Mouse (Mus musculus) Patski (cell line): ENCODE results near the gene Phtf2. TPM values are rescaled to one million over a fixed set of nuclear protein-coding genes. Genes with fewer than 3 reads are reported as not detected.
"Not testable (repeated sequence)": the region's sequence is repeated elsewhere in the genome, so short reads cannot be mapped to it uniquely, and the experiment has no call there.

Source experiments
- ATAC-seq: fragments of 100-300 bp; one replicate; pipeline ENCODE4 v1.8.0; 2021
- CTCF ChIA-PET: fragments of 350-600 bp; sonication (Branson Sonifier 250); formaldehyde crosslinking; loops from one replicate; lab custom pipeline; 2022; ENCODE audit warnings: inconsistent platforms; lab: Charles Lee
- POLR2A ChIA-PET: fragments of 350-600 bp; sonication (Branson Sonifier 250); formaldehyde crosslinking; loops from one replicate; lab custom pipeline; 2022; ENCODE audit warnings: antibody characterized with exemption, inconsistent platforms; lab: Charles Lee
- DNase-seq: peaks from one replicate; pipeline ENCODE4 v3.0.0-alpha.2; 2011; ENCODE audit warnings: low read depth, low spot score
- H3K27me3 ChIP-seq: fragments of 371-371 bp; one replicate; pipeline ENCODE4 v1.5.1; 2021
- CTCF ChIP-seq: fragments of 100-300 bp; IDR thresholded peaks from one replicate; pipeline ENCODE4 v1.5.1; 2021
- in situ Hi-C: fragments of 300-500 bp; cut with MboI; formaldehyde crosslinking; loops from 3 replicates; pipeline ENCODE4 v1.11.1; 2018; ENCODE audit warnings: low pct_unique_long_range_greater_than_20kb, mixed read lengths
- polyA plus RNA-seq: library from polyadenylated mRNA; unstranded; gene quantifications from one replicate; pipeline ENCODE4 v1.2.3, GENCODE M21; 2021

Gene Phtf2
- polyA plus RNA-seq, 1 experiment from 2014 or later: 8.4 TPM

DNA sequence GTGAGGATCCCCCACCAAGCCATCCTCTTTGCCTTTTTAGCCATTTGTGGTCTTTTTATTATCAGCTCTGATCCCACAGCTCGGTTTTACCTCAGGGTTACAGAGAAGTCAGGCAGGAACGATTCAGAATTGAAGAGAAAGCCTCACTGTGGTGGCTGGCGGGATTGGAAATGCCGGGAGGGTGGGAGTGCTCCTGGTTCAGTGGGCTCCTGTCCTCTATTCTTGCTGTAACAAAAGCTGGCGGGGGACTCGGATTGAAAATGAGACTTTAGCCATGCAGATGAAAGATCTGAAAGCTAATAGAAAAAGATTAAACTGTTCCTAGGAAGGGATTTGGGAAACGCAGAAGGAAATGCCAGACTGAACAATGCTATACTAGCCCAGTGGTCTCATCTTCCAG, 130.9 kb downstream of the Phtf2 start:
- no peak for TF ChIP-seq CTCF
- no peaks in the 10 kb centered on the region for H3K27me3 ChIP-seq
- no peak for DNase-seq
- POLR2A ChIA-PET: no interaction called here
- in situ Hi-C loops: loop anchor here (25.0 kb wide), 1 partner anchor 1239 kb away; no protein-coding TSS in a partner anchor
- ATAC-seq: no peak
- CTCF ChIA-PET: interaction anchor here (1.7 kb wide), 1 partner anchor 14 kb away, joined by 4 read pairs; no protein-coding TSS in a partner anchor

DNA sequence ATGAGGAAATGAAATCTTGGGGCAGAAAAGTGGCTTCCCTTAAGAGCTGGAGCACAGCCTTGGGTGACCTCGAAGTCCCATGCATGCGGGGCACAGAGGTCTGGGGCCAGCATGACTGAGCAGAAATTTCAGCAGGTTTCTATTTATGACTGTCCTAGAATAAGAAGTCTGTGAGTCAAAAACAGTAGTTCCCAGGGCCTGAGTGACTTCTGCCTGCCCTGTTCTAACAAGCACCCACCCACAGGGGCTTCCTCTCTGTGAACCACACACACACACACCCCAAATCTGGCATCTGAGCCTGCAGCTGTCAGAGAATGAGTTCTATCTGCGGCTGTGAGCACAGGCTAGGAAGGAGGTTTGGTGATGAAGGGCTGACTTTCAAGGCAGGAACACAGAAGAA, 132.4 kb downstream of the Phtf2 start:
- in situ Hi-C loops: no loop called here
- ChIA-PET CTCF (no interaction called here), POLR2A (no interaction called here)
- ATAC-seq (no peak), DNase-seq (no peak)
- no peak for TF ChIP-seq CTCF
- H3K27me3 ChIP-seq: peaks cover 4% of the 10 kb centered on the region

DNA sequence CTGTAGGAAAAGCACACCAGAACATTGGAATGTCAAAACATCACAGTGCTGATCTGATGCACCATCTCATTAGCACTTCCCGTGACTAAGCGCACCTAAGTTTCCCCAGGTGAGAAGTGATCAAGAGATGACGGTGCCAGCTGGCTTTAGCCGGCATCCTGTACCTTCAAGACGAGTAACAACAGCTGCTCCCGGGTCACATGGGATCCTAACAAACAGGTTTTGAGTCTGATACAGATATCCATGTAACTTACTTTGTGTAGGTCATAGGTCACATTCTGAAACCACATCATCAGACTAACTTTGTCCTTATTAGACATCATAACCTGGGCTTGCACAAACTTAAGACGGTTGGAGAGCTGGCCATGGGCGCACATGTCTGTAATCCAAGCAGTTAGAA, 133.1 kb downstream of the Phtf2 start:
- ChIA-PET POLR2A (no interaction called here), CTCF (interaction anchor here (1.0 kb wide), 1 partner anchor 20 kb away, joined by 3 read pairs; no protein-coding TSS in a partner anchor)
- TF ChIP-seq CTCF: no peak
- peaks cover 4% of the 10 kb centered on the region for H3K27me3 ChIP-seq
- DNase-seq (no peak), ATAC-seq (no peak)
- in situ Hi-C loops: no loop called here

DNA sequence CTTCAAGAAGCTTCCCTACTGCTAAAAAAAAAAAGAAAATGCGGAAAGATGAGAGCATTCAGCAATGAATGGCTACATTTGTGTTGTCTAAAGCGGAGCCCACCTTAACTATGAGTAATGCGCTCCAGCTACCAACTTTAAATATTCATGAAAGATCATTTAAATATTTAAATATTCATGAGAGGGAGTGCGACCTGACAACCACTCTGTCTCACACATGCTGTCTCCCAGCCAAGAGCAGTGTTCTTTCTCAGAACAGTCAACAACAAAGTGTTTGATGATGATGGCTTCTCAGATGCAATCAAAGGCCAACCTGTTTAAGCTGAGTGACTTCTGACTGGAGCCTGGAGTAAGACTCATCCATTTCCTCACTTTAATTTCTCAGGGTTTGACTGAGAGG, 133.8 kb downstream of the Phtf2 start:
- ATAC-seq: no peak
- CTCF ChIA-PET: interaction anchor here (1.0 to 1.7 kb wide), 4 partner anchors 12 to 56 kb away, joined by 3 to 5 read pairs (median 3); no protein-coding TSS in a partner anchor
- in situ Hi-C loops: no loop called here
- POLR2A ChIA-PET: no interaction called here
- no peak for DNase-seq
- no peak for TF ChIP-seq CTCF
- H3K27me3 ChIP-seq: peaks cover 4% of the 10 kb centered on the region

DNA sequence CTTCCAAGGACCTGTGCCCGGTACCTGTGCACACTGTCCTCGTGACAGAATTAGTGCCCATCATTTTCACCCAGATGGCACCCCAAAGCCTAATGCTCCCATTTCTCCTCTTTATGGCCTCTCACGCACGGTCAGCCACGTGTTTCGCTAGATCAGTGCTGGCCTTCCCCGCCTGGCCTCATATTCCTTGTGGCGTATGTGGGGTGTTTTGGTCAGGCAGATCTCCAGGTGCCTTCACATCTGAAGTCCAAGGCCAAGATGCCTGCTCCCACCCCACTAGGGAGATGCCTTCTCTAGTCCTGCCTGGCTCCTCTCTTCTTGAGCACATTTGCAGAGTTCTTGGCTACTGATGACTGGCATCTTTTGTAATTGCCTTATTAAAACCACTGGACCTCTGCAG, 140.0 kb downstream of the Phtf2 start:
- H3K27me3 ChIP-seq: peaks cover 4% of the 10 kb centered on the region
- POLR2A ChIA-PET: no interaction called here
- no peak for TF ChIP-seq CTCF
- DNase-seq (no peak), ATAC-seq (no peak)
- in situ Hi-C loops: no loop called here
- CTCF ChIA-PET: no interaction called here

DNA sequence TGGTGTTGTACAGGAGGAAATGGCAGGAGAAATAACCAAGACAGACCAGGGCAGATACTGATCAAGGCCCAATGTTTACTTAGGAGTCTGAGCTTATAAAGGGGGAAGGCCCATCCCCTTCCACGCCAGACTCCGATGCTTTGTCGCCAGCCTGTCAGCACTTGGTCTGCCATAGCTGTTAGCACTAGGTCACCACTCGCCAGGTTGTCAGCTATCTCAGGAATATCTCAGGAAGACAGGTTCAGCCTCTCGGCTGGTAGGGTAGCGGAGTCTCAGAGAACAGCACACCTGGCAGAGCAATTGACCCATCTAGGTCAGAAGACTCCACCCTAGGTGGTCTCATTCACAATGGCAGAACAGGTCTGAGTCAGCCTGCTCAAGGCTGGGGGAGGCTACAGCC, 140.7 kb downstream of the Phtf2 start:
- CTCF ChIA-PET: no interaction called here

DNA sequence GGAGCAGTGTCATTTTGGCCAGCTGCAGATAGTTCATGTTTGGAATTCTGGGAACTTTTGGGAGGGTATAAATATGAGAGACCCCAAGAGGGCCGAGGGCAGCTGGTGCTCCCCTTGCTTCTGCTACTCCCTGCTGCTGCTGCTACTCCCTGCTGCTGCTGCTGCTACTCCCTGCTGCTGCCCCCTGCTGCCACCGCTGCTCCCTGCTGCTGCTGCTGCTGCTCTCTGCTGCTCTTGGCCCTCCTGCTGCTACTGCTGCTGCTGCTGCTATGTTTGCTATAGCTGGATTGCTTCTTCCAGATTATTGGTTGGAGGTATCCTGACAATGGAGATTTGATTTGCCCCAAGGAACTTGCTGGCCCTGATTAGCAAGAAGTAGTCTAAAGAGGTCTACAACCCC, 143.1 kb downstream of the Phtf2 start:
- ChIA-PET CTCF (no interaction called here), POLR2A (no interaction called here)
- no peak for ATAC-seq

More for the DNA sequence above, 140.7 kb downstream of the Phtf2 start:
- in situ Hi-C loops: no loop called here
- TF ChIP-seq CTCF: no peak
- POLR2A ChIA-PET: no interaction called here
- ATAC-seq: no peak
- H3K27me3 ChIP-seq: peaks cover 4% of the 10 kb centered on the region
- no peak for DNase-seq

DNA sequence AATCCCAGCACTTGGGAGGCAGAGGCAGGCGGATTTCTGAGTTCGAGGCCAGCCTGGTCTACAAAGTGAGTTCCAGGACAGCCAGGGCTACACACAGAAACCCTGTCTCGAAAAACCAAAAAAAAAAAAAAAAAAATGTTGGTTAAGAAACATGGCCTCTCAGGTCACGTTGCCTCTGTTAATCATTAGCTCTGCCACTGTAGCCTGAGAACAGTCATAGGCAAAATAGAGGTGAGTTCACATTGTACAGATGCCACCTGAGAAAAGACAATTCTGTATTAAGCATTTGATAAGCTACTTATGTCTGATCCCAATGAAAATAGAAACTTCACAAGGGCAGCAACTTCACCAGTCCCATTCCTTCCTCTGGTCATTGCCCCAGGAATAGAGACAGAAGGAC, 158.7 kb downstream of the Phtf2 start:
- H3K27me3 ChIP-seq, CTCF ChIA-PET, DNase-seq, in situ Hi-C loops, POLR2A ChIA-PET, ATAC-seq: not testable (repeated sequence)

More for the DNA sequence above, 143.1 kb downstream of the Phtf2 start:
- no peaks in the 10 kb centered on the region for H3K27me3 ChIP-seq
- no peak for TF ChIP-seq CTCF
- in situ Hi-C loops: no loop called here
- DNase-seq: no peak

DNA sequence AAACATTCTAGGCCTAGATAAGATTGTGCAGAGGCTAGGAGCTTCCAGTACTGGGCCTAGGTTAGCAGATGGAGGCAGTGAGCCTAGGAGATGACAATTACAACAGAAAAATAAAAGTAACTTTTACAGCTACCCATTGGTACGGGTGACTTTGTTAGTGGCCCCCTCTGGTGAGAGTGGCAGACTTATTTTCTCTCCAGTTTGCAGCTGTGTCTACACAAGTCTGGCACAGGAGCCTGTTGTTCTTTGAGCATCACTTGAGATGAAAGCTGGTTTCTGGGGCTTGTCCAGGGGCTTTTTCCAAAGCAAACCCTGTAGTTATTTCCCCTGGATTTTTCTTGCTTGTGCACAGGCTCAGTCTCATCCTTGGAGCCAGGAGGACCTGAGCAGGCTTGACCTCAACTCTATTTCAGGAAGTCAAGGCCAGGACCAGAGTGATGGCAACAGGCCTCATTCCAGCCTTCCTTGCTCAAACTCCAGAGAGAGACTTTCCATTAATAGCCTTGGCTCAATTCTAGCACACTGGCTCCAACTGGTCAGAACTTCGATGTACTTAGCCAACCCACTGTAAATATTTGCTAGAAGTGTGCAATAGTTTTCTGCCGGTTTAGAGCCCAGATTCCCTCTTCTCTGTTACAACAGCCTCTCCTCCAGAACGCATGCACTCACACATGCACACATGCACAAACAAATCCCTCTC, 161.6 kb downstream of the Phtf2 start:
- POLR2A ChIA-PET: no interaction called here
- CTCF ChIA-PET: no interaction called here
- in situ Hi-C loops: no loop called here
- ATAC-seq: no peak
- no peak for DNase-seq
- H3K27me3 ChIP-seq: no peaks in the 10 kb centered on the region
- TF ChIP-seq CTCF: no peak

DNA sequence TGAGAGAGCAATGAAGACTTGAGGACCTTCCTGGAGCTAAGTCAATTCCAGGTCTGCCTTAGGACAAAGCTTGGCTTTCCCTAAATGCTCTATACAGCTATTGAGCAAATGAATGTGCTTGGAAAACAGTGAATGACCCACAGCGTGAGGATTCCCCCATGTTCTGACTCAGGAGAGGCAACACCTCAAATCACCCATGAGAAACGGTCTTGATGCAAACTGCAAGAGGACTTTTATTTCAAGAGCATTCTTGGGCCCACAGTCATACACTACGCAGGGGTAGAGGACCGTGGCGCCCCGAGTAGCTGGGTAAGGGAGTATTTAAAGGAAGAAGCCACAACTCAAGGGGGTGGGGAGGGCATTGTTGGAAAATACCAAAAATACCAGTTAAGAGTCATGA, 165.9 kb downstream of the Phtf2 start:
- H3K27me3 ChIP-seq, DNase-seq, ATAC-seq, in situ Hi-C loops, POLR2A ChIA-PET: not testable (repeated sequence)
- CTCF ChIA-PET: interaction anchor here (0.7 to 1.3 kb wide), 2 partner anchors 9 to 13 kb away, joined by 3 to 4 read pairs; no protein-coding TSS in a partner anchor

DNA sequence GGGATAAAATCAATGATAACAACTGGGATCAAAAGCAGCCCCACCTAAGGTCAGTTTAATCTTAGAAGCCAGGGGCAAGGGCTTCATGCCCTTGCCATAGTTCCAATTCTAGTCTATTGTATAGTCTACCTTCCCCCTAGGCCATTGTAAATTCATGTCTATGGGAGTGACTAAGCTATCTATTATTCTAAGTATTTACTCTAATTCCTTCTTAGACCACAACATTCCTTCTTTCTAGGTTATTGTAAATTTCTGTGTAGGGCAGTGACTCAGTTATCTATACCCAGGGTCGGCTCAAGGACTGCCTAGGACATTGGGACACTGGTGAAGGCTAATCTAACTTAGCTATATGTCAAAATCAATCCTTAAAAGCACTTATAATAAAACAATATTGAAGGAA, 167.3 kb downstream of the Phtf2 start:
- peak; percentile 94 for ATAC-seq
- H3K27me3 ChIP-seq, in situ Hi-C loops, DNase-seq, POLR2A ChIA-PET: not testable (repeated sequence)
- CTCF ChIA-PET: interaction anchor here (1.3 kb wide), 1 partner anchor 12 kb away, joined by 4 read pairs; no protein-coding TSS in a partner anchor

DNA sequence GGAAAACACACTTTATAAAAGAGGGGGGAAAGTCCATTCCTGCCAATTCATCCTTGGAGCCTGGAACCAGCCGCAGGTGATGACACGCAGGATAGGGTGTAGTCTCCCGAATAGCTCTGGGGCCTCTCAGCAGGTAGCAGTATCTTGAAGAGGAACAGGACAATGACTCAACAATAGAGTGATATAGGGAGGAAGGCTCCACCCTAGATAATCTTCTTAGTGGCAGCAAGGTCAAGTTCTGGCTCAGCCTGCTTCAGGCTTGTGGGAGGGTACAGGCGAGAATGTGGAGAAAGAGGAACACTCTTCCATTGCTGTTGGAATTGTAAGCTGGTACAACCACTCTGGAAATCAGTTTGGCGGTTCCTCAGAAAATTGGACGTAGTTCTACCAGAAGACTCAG, 171.1 kb downstream of the Phtf2 start:
- ATAC-seq, H3K27me3 ChIP-seq, POLR2A ChIA-PET, in situ Hi-C loops, DNase-seq: not testable (repeated sequence)
- CTCF ChIA-PET: interaction anchor here (1.6 kb wide), 1 partner anchor 11 kb away, joined by 3 read pairs; no protein-coding TSS in a partner anchor

Other genes with a start within 250 kb of the Phtf2 start
- gene Tmem60, start 67 bp upstream of the Phtf2 start, polyA plus RNA-seq: 30.1 TPM
- gene Rsbn1l, start 74.3 kb upstream of the Phtf2 start, polyA plus RNA-seq: 12.8 TPM
- 62.0 TPM for gene Ptpn12, start 173.8 kb upstream of the Phtf2 start, polyA plus RNA-seq